Mouse (Mus musculus): ENCODE measurements around the gene Cd44. TPM values are rescaled to one million over a fixed set of nuclear protein-coding genes. Genes with fewer than 3 reads are reported as not detected.

The Cd44 gene
- total and polyA plus RNA-seq, 2 experiments from 2014 or later: 9.3 to 12.5 TPM

DNA sequence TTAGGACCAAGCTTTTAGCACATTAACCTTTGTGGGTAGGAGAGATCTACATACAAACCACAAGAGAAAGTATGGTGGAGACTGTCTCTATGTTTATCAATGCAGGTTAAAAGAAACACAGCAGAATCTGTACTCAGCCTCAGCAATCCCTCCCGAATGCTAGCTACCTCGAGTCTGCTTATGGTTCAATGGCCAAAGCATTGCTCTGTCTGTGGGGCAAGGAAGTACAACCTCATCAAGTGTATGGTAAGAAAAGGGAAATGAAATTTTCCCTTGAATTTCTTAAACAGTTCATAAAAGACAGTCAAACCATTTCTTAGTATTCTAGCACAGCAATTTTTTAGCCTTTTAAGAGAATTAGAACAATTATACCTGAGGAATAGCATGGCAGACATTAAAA is 109.8 kb downstream of the Cd44 start:
- Histone ChIP-seq H3K36me3 (replicated peaks; ENCODE audit: control insufficient read depth, insufficient read depth, low read length) (no peaks in the 10 kb centered on the region), H3K9me3 (replicated peaks; ENCODE audit: control insufficient read depth, low read length) (no peaks in the 10 kb centered on the region), H3K27ac (ENCODE audit: low read depth) (no peak overlapping the region), H3K4me2 (ENCODE audit: low read depth, low read length) (no peak overlapping the region), H3K4me3 (ENCODE audit: low read depth, low read length) (no peak overlapping the region), H3K9ac (replicated peaks; ENCODE audit: low read depth, low read length) (no peak overlapping the region), H3K4me1 (ENCODE audit: control insufficient read depth, insufficient read depth) (no peaks in the 10 kb centered on the region), H3K27me3 (ENCODE audit: control insufficient read depth, insufficient read depth, low read length) (no peaks in the 10 kb centered on the region)
- TF ChIP-seq EP300 (IDR thresholded peaks at IDR 0.05; ENCODE audit: low read depth): no peak
- TF ChIP-seq CTCF (IDR thresholded peaks at IDR 0.05; ENCODE audit: low read depth): no peak
- WGBS: 64% methylated on average over 2 of the region's 2 CpGs
- DNase-seq (ENCODE audit: low spot score): no peak
- no peak for ATAC-seq (ENCODE audit: insufficient read depth, low read depth)

DNA sequence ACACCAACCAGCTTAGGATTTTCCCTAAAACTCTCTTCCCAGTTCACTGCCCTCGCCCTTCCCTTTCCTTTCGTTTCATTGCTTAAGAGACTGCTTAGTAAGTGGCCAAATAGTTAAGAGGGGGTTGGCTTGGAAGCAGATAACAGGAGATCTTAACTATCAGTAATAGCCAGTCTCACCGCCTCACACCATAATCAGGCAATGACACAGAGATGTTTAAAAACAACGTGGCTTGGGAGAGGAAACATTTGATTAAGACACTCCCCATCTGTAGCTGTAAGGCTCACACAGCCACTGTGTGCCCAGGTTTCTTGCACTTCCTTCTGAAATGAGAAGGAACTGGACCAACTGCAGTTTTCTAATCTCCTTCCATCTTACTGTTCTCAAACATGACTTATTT is 115.8 kb downstream of the Cd44 start:
- WGBS: 37% methylated on average over 4 of the region's 4 CpGs
- ATAC-seq (ENCODE audit: insufficient read depth, low read depth): no peak
- DNase-seq (ENCODE audit: low spot score): no peak

DNA sequence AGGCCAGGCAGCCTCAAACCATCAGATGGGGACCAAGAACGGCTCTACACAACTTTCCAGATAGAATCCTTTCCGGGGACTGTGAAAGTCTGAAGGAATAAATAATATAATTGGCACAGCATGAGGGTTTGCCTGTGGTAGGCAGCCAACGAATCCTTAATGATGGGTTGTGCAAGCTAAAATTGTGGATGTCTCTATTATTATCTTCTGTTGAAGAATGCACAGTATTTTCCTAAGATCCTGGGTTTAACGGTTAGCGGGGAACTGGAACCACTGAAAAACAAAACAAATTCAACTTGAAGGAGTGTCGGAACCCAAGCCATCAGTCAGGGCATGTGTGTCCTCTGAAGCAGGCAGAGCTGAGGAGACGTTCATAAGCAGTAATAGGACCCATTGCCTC is 118.7 kb downstream of the Cd44 start:
- H3K36me3 ChIP-seq (replicated peaks; ENCODE audit: control insufficient read depth, insufficient read depth, low read length): no peaks in the 10 kb centered on the region
- no peak overlapping the region for H3K9ac ChIP-seq (replicated peaks; ENCODE audit: low read depth, low read length)
- H3K4me2 ChIP-seq (ENCODE audit: low read depth, low read length): no peak overlapping the region
- H3K4me3 ChIP-seq (ENCODE audit: low read depth, low read length): no peak overlapping the region
- WGBS: 78% methylated on average over 7 of the region's 7 CpGs
- H3K27me3 ChIP-seq (ENCODE audit: control insufficient read depth, insufficient read depth, low read length): no peaks in the 10 kb centered on the region
- H3K27ac ChIP-seq (ENCODE audit: low read depth): no peak overlapping the region
- no peak for TF ChIP-seq CTCF (IDR thresholded peaks at IDR 0.05; ENCODE audit: low read depth)
- no peaks in the 10 kb centered on the region for H3K9me3 ChIP-seq (replicated peaks; ENCODE audit: control insufficient read depth, low read length)
- ATAC-seq (ENCODE audit: insufficient read depth, low read depth) (no peak), DNase-seq (ENCODE audit: low spot score) (no peak)
- no peaks in the 10 kb centered on the region for H3K4me1 ChIP-seq (ENCODE audit: control insufficient read depth, insufficient read depth)

More for the DNA sequence above, 115.8 kb downstream of the Cd44 start:
- Histone ChIP-seq H3K36me3 (replicated peaks; ENCODE audit: control insufficient read depth, insufficient read depth, low read length) (no peaks in the 10 kb centered on the region), H3K9ac (replicated peaks; ENCODE audit: low read depth, low read length) (no peak overlapping the region), H3K27me3 (ENCODE audit: control insufficient read depth, insufficient read depth, low read length) (no peaks in the 10 kb centered on the region), H3K27ac (ENCODE audit: low read depth) (no peak overlapping the region), H3K9me3 (replicated peaks; ENCODE audit: control insufficient read depth, low read length) (no peaks in the 10 kb centered on the region), H3K4me3 (ENCODE audit: low read depth, low read length) (no peak overlapping the region), H3K4me1 (ENCODE audit: control insufficient read depth, insufficient read depth) (no peaks in the 10 kb centered on the region), H3K4me2 (ENCODE audit: low read depth, low read length) (no peak overlapping the region)
- no peak for TF ChIP-seq EP300 (IDR thresholded peaks at IDR 0.05; ENCODE audit: low read depth)
- no peak for TF ChIP-seq CTCF (IDR thresholded peaks at IDR 0.05; ENCODE audit: low read depth)

DNA sequence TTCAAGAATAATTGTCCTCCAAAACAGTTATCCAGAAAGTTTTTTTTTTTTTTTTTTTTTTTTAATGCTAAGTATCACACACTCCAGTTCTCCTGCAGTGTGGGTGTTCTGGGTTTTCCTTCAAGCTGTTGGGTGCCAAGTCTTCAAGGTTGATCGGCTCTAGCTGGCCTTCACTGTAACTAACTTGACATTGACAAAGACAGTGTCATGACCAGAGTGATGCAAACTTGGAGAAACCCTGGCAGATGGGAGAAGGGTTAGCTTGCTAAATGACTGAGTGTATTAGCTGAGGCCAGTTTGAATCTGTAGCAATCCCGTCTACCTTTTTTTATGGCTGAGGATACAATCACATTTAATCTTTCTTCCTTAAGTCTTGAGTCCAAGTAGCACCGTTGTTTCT is 123.3 kb downstream of the Cd44 start:
- ATAC-seq (ENCODE audit: insufficient read depth, low read depth) (no peak), DNase-seq (ENCODE audit: low spot score) (no peak)
- Histone ChIP-seq H3K27me3 (ENCODE audit: control insufficient read depth, insufficient read depth, low read length) (no peaks in the 10 kb centered on the region), H3K4me2 (ENCODE audit: low read depth, low read length) (no peak overlapping the region), H3K9ac (replicated peaks; ENCODE audit: low read depth, low read length) (no peak overlapping the region), H3K4me3 (ENCODE audit: low read depth, low read length) (no peak overlapping the region), H3K4me1 (ENCODE audit: control insufficient read depth, insufficient read depth) (no peaks in the 10 kb centered on the region), H3K36me3 (replicated peaks; ENCODE audit: control insufficient read depth, insufficient read depth, low read length) (no peaks in the 10 kb centered on the region), H3K9me3 (replicated peaks; ENCODE audit: control insufficient read depth, low read length) (no peaks in the 10 kb centered on the region), H3K27ac (ENCODE audit: low read depth) (no peak overlapping the region)
- TF ChIP-seq CTCF (IDR thresholded peaks at IDR 0.05; ENCODE audit: low read depth) (no peak), EP300 (IDR thresholded peaks at IDR 0.05; ENCODE audit: low read depth) (no peak)
- 84% methylated on average over 3 of the region's 3 CpGs for WGBS

DNA sequence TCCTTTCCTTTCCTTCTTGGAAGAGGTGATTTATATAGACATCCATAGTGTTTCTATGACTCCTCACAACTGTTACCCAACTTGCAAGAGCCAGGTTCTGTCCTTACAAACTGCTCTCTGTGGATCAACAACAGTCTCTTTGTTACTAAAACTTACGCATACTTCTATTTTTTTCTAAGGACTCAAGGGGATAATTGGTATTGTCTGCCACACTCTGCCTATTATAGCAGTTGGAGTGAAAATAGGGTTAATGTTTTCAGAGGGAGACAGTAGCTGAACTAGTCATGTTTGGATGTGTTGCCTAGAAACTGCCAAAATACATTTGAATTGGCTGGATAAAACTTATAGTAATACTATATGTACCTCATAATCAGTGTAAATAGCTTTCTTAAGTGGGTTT is 125.9 kb downstream of the Cd44 start:
- H3K9ac ChIP-seq (replicated peaks; ENCODE audit: low read depth, low read length): no peak overlapping the region
- no peak overlapping the region for H3K4me2 ChIP-seq (ENCODE audit: low read depth, low read length)
- H3K27me3 ChIP-seq (ENCODE audit: control insufficient read depth, insufficient read depth, low read length): no peaks in the 10 kb centered on the region
- ATAC-seq (ENCODE audit: insufficient read depth, low read depth): no peak
- DNase-seq (ENCODE audit: low spot score): no peak
- H3K4me3 ChIP-seq (ENCODE audit: low read depth, low read length): no peak overlapping the region
- TF ChIP-seq CTCF (IDR thresholded peaks at IDR 0.05; ENCODE audit: low read depth) (no peak), EP300 (IDR thresholded peaks at IDR 0.05; ENCODE audit: low read depth) (no peak)
- H3K4me1 ChIP-seq (ENCODE audit: control insufficient read depth, insufficient read depth): no peaks in the 10 kb centered on the region
- H3K36me3 ChIP-seq (replicated peaks; ENCODE audit: control insufficient read depth, insufficient read depth, low read length): no peaks in the 10 kb centered on the region
- WGBS: 81% methylated on average over 1 of the region's 1 CpGs
- no peak overlapping the region for H3K27ac ChIP-seq (ENCODE audit: low read depth)
- no peaks in the 10 kb centered on the region for H3K9me3 ChIP-seq (replicated peaks; ENCODE audit: control insufficient read depth, low read length)

DNA sequence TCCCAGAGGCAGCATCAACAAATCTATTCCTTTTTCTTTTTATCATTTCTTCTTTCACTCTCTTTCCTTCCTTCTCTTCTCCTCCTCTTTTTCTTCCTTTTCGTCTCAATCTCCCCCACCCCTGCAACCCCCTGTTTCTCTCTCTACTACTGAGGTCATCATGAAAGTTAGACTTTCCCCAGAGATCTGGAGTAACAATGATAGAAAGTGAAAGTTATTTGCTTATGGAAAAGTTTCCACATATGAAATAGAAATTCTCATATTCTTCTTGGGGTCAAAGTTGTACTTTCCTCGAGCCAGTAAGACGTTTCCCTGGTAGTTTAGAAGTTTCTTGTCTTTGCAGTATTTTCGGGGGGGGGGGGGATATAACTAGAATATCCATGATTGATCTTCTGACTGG is 126.8 kb downstream of the Cd44 start:
- no peak for ATAC-seq (ENCODE audit: insufficient read depth, low read depth)
- H3K27me3 ChIP-seq (ENCODE audit: control insufficient read depth, insufficient read depth, low read length): no peaks in the 10 kb centered on the region
- H3K27ac ChIP-seq (ENCODE audit: low read depth): no peak overlapping the region
- no peak overlapping the region for H3K4me3 ChIP-seq (ENCODE audit: low read depth, low read length)
- TF ChIP-seq CTCF (IDR thresholded peaks at IDR 0.05; ENCODE audit: low read depth) (no peak), EP300 (IDR thresholded peaks at IDR 0.05; ENCODE audit: low read depth) (no peak)
- WGBS: 72% methylated on average over 4 of the region's 4 CpGs
- H3K36me3 ChIP-seq (replicated peaks; ENCODE audit: control insufficient read depth, insufficient read depth, low read length): no peaks in the 10 kb centered on the region
- H3K9ac ChIP-seq (replicated peaks; ENCODE audit: low read depth, low read length): no peak overlapping the region
- H3K4me2 ChIP-seq (ENCODE audit: low read depth, low read length): no peak overlapping the region
- no peak for DNase-seq (ENCODE audit: low spot score)
- no peaks in the 10 kb centered on the region for H3K9me3 ChIP-seq (replicated peaks; ENCODE audit: control insufficient read depth, low read length)
- no peaks in the 10 kb centered on the region for H3K4me1 ChIP-seq (ENCODE audit: control insufficient read depth, insufficient read depth)

Measured in heart, postnatal 0 days (tissue).